Mouse (Mus musculus) midbrain, embryonic 12.5 days (tissue): ENCODE measurements at regions not wholly inside any gene's neighbourhood (a gene's known extent, or its start where the extent isn't known, plus 50 kb on each side); places are given as distances from the start of the nearest gene placed in this dataset.

Experiments
- ATAC-seq: fragments of 200-750 bp; cut with Nextera tagmentation; 2 replicates; pipeline ENCODE4 v1.8.0; 2017; ENCODE audit warnings: low read depth, moderate TSS enrichment, moderate library complexity; ENCODE audit not compliant: low FRiP score
- H3K27ac ChIP-seq: fragments of 300-500 bp; sonication (generic); replicated peaks from 2 replicates; pipeline ENCODE4 v1.5.1; 2016; ENCODE audit warnings: mild to moderate bottlenecking
- H3K27me3 ChIP-seq: fragments of 300-500 bp; sonication (generic); 2 replicates; pipeline ENCODE4 v1.6.1; 2016; ENCODE audit warnings: mild to moderate bottlenecking
- H3K36me3 ChIP-seq: fragments of 300-500 bp; sonication (generic); 2 replicates; pipeline ENCODE4 v1.6.1; 2016
- H3K4me1 ChIP-seq: fragments of 300-500 bp; sonication (generic); 2 replicates; pipeline ENCODE4 v1.6.1; 2016
- H3K4me2 ChIP-seq: fragments of 300-500 bp; sonication (generic); replicated peaks from 2 replicates; pipeline ENCODE4 v1.6.1; 2016; ENCODE audit warnings: mild to moderate bottlenecking, moderate library complexity
- H3K4me3 ChIP-seq: fragments of 300-500 bp; sonication (generic); 2 replicates; pipeline ENCODE4 v1.5.1; 2016; ENCODE audit warnings: mild to moderate bottlenecking
- H3K9ac ChIP-seq: fragments of 300-500 bp; sonication (generic); replicated peaks from 2 replicates; pipeline ENCODE4 v1.6.1; 2016; ENCODE audit warnings: mild to moderate bottlenecking, moderate library complexity
- H3K9me3 ChIP-seq: fragments of 300-500 bp; sonication (generic); 2 replicates; pipeline ENCODE4 v1.6.1; 2016; ENCODE audit warnings: mild to moderate bottlenecking
- WGBS: fragments of 180-500 bp; shearing (Covaris S2); methylation state at CpG from one replicate; pipeline ENCODE4 v1.1.7; 2016; 5-methylcytosine and 5-hydroxymethylcytosine counted together

GRCm38 (mm10) chr3:151192092-151192491 lies 245.6 kb upstream of the Adgrl4 start:
- H3K4me3 ChIP-seq, result no peak overlapping the region
- no peak for ATAC-seq
- H3K4me1 ChIP-seq, result no peaks in the 10 kb centered on the region
- H3K27me3 ChIP-seq, result no peaks in the 10 kb centered on the region
- no peak overlapping the region for H3K4me2 ChIP-seq
- no peak overlapping the region for H3K27ac ChIP-seq
- no peaks in the 10 kb centered on the region for H3K36me3 ChIP-seq
- no peaks in the 10 kb centered on the region for H3K9me3 ChIP-seq
- H3K9ac ChIP-seq, result no peak overlapping the region
- 84% methylated on average over 2 of the region's 2 CpGs for WGBS

- H3K4me1 ChIP-seq, result no peaks in the 10 kb centered on the region
- H3K4me3 ChIP-seq, result no peak overlapping the region
- no peak overlapping the region for H3K4me2 ChIP-seq
- WGBS, result 90% methylated on average over 4 of the region's 4 CpGs
- no peak for ATAC-seq
- no peaks in the 10 kb centered on the region for H3K36me3 ChIP-seq
- no peaks in the 10 kb centered on the region for H3K27me3 ChIP-seq
- H3K9ac ChIP-seq, result no peak overlapping the region
- no peak overlapping the region for H3K27ac ChIP-seq
- H3K9me3 ChIP-seq, result no peaks in the 10 kb centered on the region
Measured at GRCm38 (mm10) chr3:151210978-151211377, 226.7 kb upstream of the Adgrl4 start.

GRCm38 (mm10) chr3:151216764-151217502 lies 220.8 kb upstream of the Adgrl4 start:
- WGBS, result 82% methylated on average over 3 of the region's 3 CpGs
- Histone ChIP-seq H3K9me3 (no peaks in the 10 kb centered on the region), H3K27me3 (no peaks in the 10 kb centered on the region), H3K9ac (no peak overlapping the region), H3K4me1 (no peaks in the 10 kb centered on the region), H3K27ac (no peak overlapping the region), H3K36me3 (no peaks in the 10 kb centered on the region), H3K4me3 (no peak overlapping the region), H3K4me2 (no peak overlapping the region)
- no peak for ATAC-seq

- no peaks in the 10 kb centered on the region for H3K36me3 ChIP-seq
- 13% methylated on average over 3 of the region's 3 CpGs for WGBS
- H3K9ac ChIP-seq, result no peak overlapping the region
- no peak overlapping the region for H3K4me3 ChIP-seq
- H3K4me1 ChIP-seq, result no peaks in the 10 kb centered on the region
- no peaks in the 10 kb centered on the region for H3K9me3 ChIP-seq
- H3K4me2 ChIP-seq, result no peak overlapping the region
- peak; percentile 68; the same call in 1 of the 2 replicates for ATAC-seq
- no peak overlapping the region for H3K27ac ChIP-seq
- no peaks in the 10 kb centered on the region for H3K27me3 ChIP-seq
Measured at GRCm38 (mm10) chr3:151222407-151222806, 215.3 kb upstream of the Adgrl4 start.

GRCm38 (mm10) chr3:151252458-151252857 lies 185.2 kb upstream of the Adgrl4 start:
- WGBS, result 88% methylated on average over 2 of the region's 2 CpGs
- no peak for ATAC-seq
- Histone ChIP-seq H3K4me1 (no peaks in the 10 kb centered on the region), H3K36me3 (no peaks in the 10 kb centered on the region), H3K27ac (no peak overlapping the region), H3K9ac (no peak overlapping the region), H3K9me3 (no peaks in the 10 kb centered on the region), H3K4me2 (no peak overlapping the region), H3K27me3 (no peaks in the 10 kb centered on the region), H3K4me3 (no peak overlapping the region)

GRCm38 (mm10) chr3:151262821-151263220 lies 174.9 kb upstream of the Adgrl4 start:
- Histone ChIP-seq H3K9me3 (no peaks in the 10 kb centered on the region), H3K4me2 (no peak overlapping the region), H3K9ac (no peak overlapping the region), H3K27ac (no peak overlapping the region), H3K4me3 (no peak overlapping the region), H3K27me3 (no peaks in the 10 kb centered on the region), H3K4me1 (no peaks in the 10 kb centered on the region), H3K36me3 (no peaks in the 10 kb centered on the region)
- no peak for ATAC-seq
- 81% methylated on average over 3 of the region's 3 CpGs for WGBS

GRCm38 (mm10) chr3:151265658-151266057 lies 172.0 kb upstream of the Adgrl4 start:
- Histone ChIP-seq H3K27me3 (no peaks in the 10 kb centered on the region), H3K27ac (no peak overlapping the region), H3K9ac (no peak overlapping the region), H3K4me3 (no peak overlapping the region), H3K9me3 (no peaks in the 10 kb centered on the region), H3K4me1 (no peaks in the 10 kb centered on the region), H3K4me2 (no peak overlapping the region), H3K36me3 (no peaks in the 10 kb centered on the region)
- no peak for ATAC-seq
- WGBS, result 15% methylated on average over 2 of the region's 2 CpGs

- no peak overlapping the region for H3K4me2 ChIP-seq
- no peak overlapping the region for H3K9ac ChIP-seq
- H3K4me3 ChIP-seq, result no peak overlapping the region
- no peaks in the 10 kb centered on the region for H3K27me3 ChIP-seq
- H3K4me1 ChIP-seq, result no peaks in the 10 kb centered on the region
- H3K36me3 ChIP-seq, result no peaks in the 10 kb centered on the region
- no peak for ATAC-seq
- H3K9me3 ChIP-seq, result no peaks in the 10 kb centered on the region
- H3K27ac ChIP-seq, result no peak overlapping the region
- whole genome bisulfite sequencing, result 81% methylated on average over 2 of the region's 2 CpGs
Measured at GRCm38 (mm10) chr3:151269514-151269913, 168.2 kb upstream of the Adgrl4 start.

GRCm38 (mm10) chr3:151283829-151284228 lies 153.9 kb upstream of the Adgrl4 start:
- WGBS, result 86% methylated on average over 1 of the region's 1 CpGs
- no peak overlapping the region for H3K4me3 ChIP-seq
- no peak for ATAC-seq

GRCm38 (mm10) chr3:151293981-151294605 lies 143.6 kb upstream of the Adgrl4 start:
- Histone ChIP-seq H3K27ac (0 out of 2 replicates have a peak overlapping the region, but pooled peaks have one; percentile 35), H3K4me3 (no peak overlapping the region), H3K4me2 (peak overlapping the region; percentile 16; the same call in 1 of the 2 replicates), H3K4me1 (peaks cover 11% of the 10 kb centered on the region; the same call in 1 of the 2 replicates), H3K9ac (no peak overlapping the region), H3K36me3 (no peaks in the 10 kb centered on the region), H3K27me3 (no peaks in the 10 kb centered on the region), H3K9me3 (no peaks in the 10 kb centered on the region)
- peak; percentile 92 for ATAC-seq
- 18% methylated on average over 11 of the region's 11 CpGs for WGBS

More at GRCm38 (mm10) chr3:151283829-151284228, 153.9 kb upstream of the Adgrl4 start:
- Histone ChIP-seq H3K9ac (no peak overlapping the region), H3K9me3 (no peaks in the 10 kb centered on the region), H3K27me3 (no peaks in the 10 kb centered on the region), H3K4me1 (no peaks in the 10 kb centered on the region), H3K27ac (no peak overlapping the region), H3K4me2 (no peak overlapping the region), H3K36me3 (no peaks in the 10 kb centered on the region)

GRCm38 (mm10) chr3:151294606-151295005 lies 143.1 kb upstream of the Adgrl4 start:
- H3K9ac ChIP-seq, result no peak overlapping the region
- WGBS, result 70% methylated on average over 7 of the region's 7 CpGs
- 0 out of 2 replicates have a peak overlapping the region, but pooled peaks have one; percentile 35 for H3K27ac ChIP-seq

GRCm38 (mm10) chr3:151295027-151295426 lies 142.7 kb upstream of the Adgrl4 start:
- no peak overlapping the region for H3K4me3 ChIP-seq
- no peak overlapping the region for H3K27ac ChIP-seq
- H3K4me1 ChIP-seq, result peaks cover 11% of the 10 kb centered on the region; the same call in 1 of the 2 replicates
- no peaks in the 10 kb centered on the region for H3K27me3 ChIP-seq
- no peak overlapping the region for H3K9ac ChIP-seq
- 80% methylated on average over 9 of the region's 9 CpGs for WGBS
- no peaks in the 10 kb centered on the region for H3K9me3 ChIP-seq
- ATAC-seq, result no peak
- no peaks in the 10 kb centered on the region for H3K36me3 ChIP-seq
- no peak overlapping the region for H3K4me2 ChIP-seq

More at GRCm38 (mm10) chr3:151294606-151295005, 143.1 kb upstream of the Adgrl4 start:
- no peak overlapping the region for H3K4me3 ChIP-seq
- peak overlapping the region; percentile 16; the same call in 1 of the 2 replicates for H3K4me2 ChIP-seq
- peaks cover 11% of the 10 kb centered on the region; the same call in 1 of the 2 replicates for H3K4me1 ChIP-seq
- 0 out of 2 replicates have a peak, but pooled peaks have one; percentile 3 for ATAC-seq
- H3K9me3 ChIP-seq, result no peaks in the 10 kb centered on the region
- no peaks in the 10 kb centered on the region for H3K27me3 ChIP-seq
- H3K36me3 ChIP-seq, result no peaks in the 10 kb centered on the region
